Mouse (Mus musculus): ENCODE data around the gene Adgrl3. TPM values are rescaled to one million over a fixed set of nuclear protein-coding genes. Genes with fewer than 3 reads are reported as not detected.

The Adgrl3 gene
- total and polyA plus RNA-seq, 3 experiments, result 0.90 to 3.5 (median 3.4) TPM

DNA sequence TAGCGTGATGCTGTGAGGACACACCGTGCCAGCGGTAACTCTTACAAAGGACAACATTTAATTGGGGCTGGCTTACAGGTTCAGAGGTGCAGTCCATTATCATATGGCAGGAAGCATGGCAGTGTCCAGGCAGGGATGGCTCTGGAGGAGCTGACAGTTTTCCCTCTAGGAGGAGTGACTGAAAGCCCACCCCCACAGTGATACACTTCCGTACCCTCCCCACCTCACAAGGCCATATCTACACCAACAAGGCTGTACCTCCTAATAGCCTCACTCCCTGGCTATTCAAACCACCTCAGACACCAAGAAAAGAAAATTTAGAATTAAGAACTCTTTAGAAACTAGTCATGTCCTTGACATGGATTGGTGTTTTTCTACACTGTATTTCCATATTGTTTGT, 583.0 kb downstream of the Adgrl3 start:
- 94% methylated on average over 4 of the region's 4 CpGs for WGBS
- no peaks in the 10 kb centered on the region for H3K4me1 ChIP-seq (ENCODE audit: control insufficient read depth, insufficient read depth, low read length)
- no peak for DNase-seq
- no peaks in the 10 kb centered on the region for H3K27me3 ChIP-seq (ENCODE audit: control insufficient read depth, insufficient read depth, low read length)
- H3K9ac ChIP-seq (ENCODE audit: low read depth, low read length), result no peak overlapping the region
- H3K27ac ChIP-seq, result no peak overlapping the region
- intact Hi-C loops (cut with DNase I), result no loop called here
- H3K4me3 ChIP-seq, result no peak overlapping the region
- H3K36me3 ChIP-seq (ENCODE audit: control insufficient read depth, insufficient read depth, low read length), result no peaks in the 10 kb centered on the region
- TF ChIP-seq CTCF (IDR thresholded peaks at IDR 0.05), result no peak
- TF ChIP-seq POLR2A (IDR thresholded peaks at IDR 0.05; ENCODE audit: insufficient read depth, low read depth, low read length), result no peak
- TF ChIP-seq EP300 (IDR thresholded peaks at IDR 0.05; ENCODE audit: insufficient read depth, low read depth, low read length), result no peak
- no peaks in the 10 kb centered on the region for H3K79me2 ChIP-seq (replicated peaks; ENCODE audit: control insufficient read depth, insufficient read depth, low read length)

- no peak for DNase-seq
- no peak for TF ChIP-seq EP300 (IDR thresholded peaks at IDR 0.05; ENCODE audit: insufficient read depth, low read depth, low read length)
- TF ChIP-seq POLR2A (IDR thresholded peaks at IDR 0.05; ENCODE audit: insufficient read depth, low read depth, low read length), result no peak
- TF ChIP-seq CTCF (IDR thresholded peaks at IDR 0.05), result no peak
- Histone ChIP-seq H3K27ac (no peak overlapping the region), H3K4me3 (no peak overlapping the region), H3K36me3 (ENCODE audit: control insufficient read depth, insufficient read depth, low read length) (no peaks in the 10 kb centered on the region), H3K9ac (ENCODE audit: low read depth, low read length) (no peak overlapping the region), H3K79me2 (replicated peaks; ENCODE audit: control insufficient read depth, insufficient read depth, low read length) (no peaks in the 10 kb centered on the region), H3K4me1 (ENCODE audit: control insufficient read depth, insufficient read depth, low read length) (no peaks in the 10 kb centered on the region), H3K27me3 (ENCODE audit: control insufficient read depth, insufficient read depth, low read length) (no peaks in the 10 kb centered on the region)
- intact Hi-C loops (cut with DNase I), result no loop called here
- WGBS, result 43% methylated on average over 1 of the region's 1 CpGs
Measured at GRCm38 (mm10) chr5:81605646-81606045, 585.7 kb downstream of the Adgrl3 start.

- Histone ChIP-seq H3K9ac (ENCODE audit: low read depth, low read length) (no peak overlapping the region), H3K27me3 (ENCODE audit: control insufficient read depth, insufficient read depth, low read length) (no peaks in the 10 kb centered on the region), H3K27ac (no peak overlapping the region), H3K79me2 (replicated peaks; ENCODE audit: control insufficient read depth, insufficient read depth, low read length) (no peaks in the 10 kb centered on the region), H3K36me3 (ENCODE audit: control insufficient read depth, insufficient read depth, low read length) (no peaks in the 10 kb centered on the region), H3K4me1 (ENCODE audit: control insufficient read depth, insufficient read depth, low read length) (no peaks in the 10 kb centered on the region), H3K4me3 (no peak overlapping the region)
- no peak for TF ChIP-seq POLR2A (IDR thresholded peaks at IDR 0.05; ENCODE audit: insufficient read depth, low read depth, low read length)
- TF ChIP-seq CTCF (IDR thresholded peaks at IDR 0.05), result no peak
- TF ChIP-seq EP300 (IDR thresholded peaks at IDR 0.05; ENCODE audit: insufficient read depth, low read depth, low read length), result no peak
- no peak for DNase-seq
- 45% methylated on average over 5 of the region's 5 CpGs for WGBS
- intact Hi-C loops (cut with DNase I), result no loop called here
Measured at GRCm38 (mm10) chr5:81610223-81610622, 590.3 kb downstream of the Adgrl3 start.

DNA sequence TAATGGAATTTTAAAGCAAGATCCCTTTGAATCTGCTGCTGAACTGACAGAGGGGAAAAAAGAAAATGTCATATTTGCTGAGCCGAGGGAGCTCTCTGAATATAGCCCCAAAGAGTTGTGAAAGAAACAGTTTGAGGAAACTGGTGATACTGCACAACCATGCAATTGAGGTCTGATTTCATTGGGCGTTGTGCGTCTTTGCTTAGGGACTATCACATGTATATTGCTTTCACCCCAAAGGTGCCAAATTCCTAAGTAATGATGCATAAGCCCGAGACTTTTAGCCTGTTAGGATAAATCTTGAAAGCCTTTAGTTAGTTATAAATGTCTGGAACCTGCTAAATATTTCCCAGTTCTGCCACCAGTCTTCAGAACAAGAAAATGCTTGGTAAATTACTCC, 594.7 kb downstream of the Adgrl3 start:
- H3K9ac ChIP-seq (ENCODE audit: low read depth, low read length), result no peak overlapping the region
- H3K36me3 ChIP-seq (ENCODE audit: control insufficient read depth, insufficient read depth, low read length), result no peaks in the 10 kb centered on the region
- DNase-seq, result no peak
- H3K27me3 ChIP-seq (ENCODE audit: control insufficient read depth, insufficient read depth, low read length), result no peaks in the 10 kb centered on the region
- no peak overlapping the region for H3K4me3 ChIP-seq
- no peak overlapping the region for H3K27ac ChIP-seq
- intact Hi-C loops (cut with DNase I), result no loop called here
- H3K4me1 ChIP-seq (ENCODE audit: control insufficient read depth, insufficient read depth, low read length), result no peaks in the 10 kb centered on the region
- TF ChIP-seq CTCF (IDR thresholded peaks at IDR 0.05) (no peak), POLR2A (IDR thresholded peaks at IDR 0.05; ENCODE audit: insufficient read depth, low read depth, low read length) (no peak), EP300 (IDR thresholded peaks at IDR 0.05; ENCODE audit: insufficient read depth, low read depth, low read length) (no peak)
- H3K79me2 ChIP-seq (replicated peaks; ENCODE audit: control insufficient read depth, insufficient read depth, low read length), result no peaks in the 10 kb centered on the region
- WGBS, result 52% methylated on average over 4 of the region's 4 CpGs

GRCm38 (mm10) chr5:81621106-81621505, 601.2 kb downstream of the Adgrl3 start:
- Histone ChIP-seq H3K79me2 (replicated peaks; ENCODE audit: control insufficient read depth, insufficient read depth, low read length) (no peaks in the 10 kb centered on the region), H3K9ac (ENCODE audit: low read depth, low read length) (no peak overlapping the region), H3K27ac (no peak overlapping the region), H3K27me3 (ENCODE audit: control insufficient read depth, insufficient read depth, low read length) (no peaks in the 10 kb centered on the region), H3K4me3 (no peak overlapping the region), H3K4me1 (ENCODE audit: control insufficient read depth, insufficient read depth, low read length) (no peaks in the 10 kb centered on the region), H3K36me3 (ENCODE audit: control insufficient read depth, insufficient read depth, low read length) (no peaks in the 10 kb centered on the region)
- no peak for TF ChIP-seq POLR2A (IDR thresholded peaks at IDR 0.05; ENCODE audit: insufficient read depth, low read depth, low read length)
- no peak for TF ChIP-seq EP300 (IDR thresholded peaks at IDR 0.05; ENCODE audit: insufficient read depth, low read depth, low read length)
- TF ChIP-seq CTCF (IDR thresholded peaks at IDR 0.05), result no peak
- 62% methylated on average over 5 of the region's 5 CpGs for WGBS
- no peak for DNase-seq
- intact Hi-C loops (cut with DNase I), result no loop called here

GRCm38 (mm10) chr5:81621715-81622114, 601.8 kb downstream of the Adgrl3 start:
- Histone ChIP-seq H3K27ac (no peak overlapping the region), H3K36me3 (ENCODE audit: control insufficient read depth, insufficient read depth, low read length) (no peaks in the 10 kb centered on the region), H3K4me3 (no peak overlapping the region), H3K27me3 (ENCODE audit: control insufficient read depth, insufficient read depth, low read length) (no peaks in the 10 kb centered on the region), H3K79me2 (replicated peaks; ENCODE audit: control insufficient read depth, insufficient read depth, low read length) (no peaks in the 10 kb centered on the region), H3K9ac (ENCODE audit: low read depth, low read length) (no peak overlapping the region), H3K4me1 (ENCODE audit: control insufficient read depth, insufficient read depth, low read length) (no peaks in the 10 kb centered on the region)
- 66% methylated on average over 3 of the region's 3 CpGs for WGBS
- no peak for TF ChIP-seq POLR2A (IDR thresholded peaks at IDR 0.05; ENCODE audit: insufficient read depth, low read depth, low read length)
- no peak for TF ChIP-seq EP300 (IDR thresholded peaks at IDR 0.05; ENCODE audit: insufficient read depth, low read depth, low read length)
- no peak for TF ChIP-seq CTCF (IDR thresholded peaks at IDR 0.05)
- intact Hi-C loops (cut with DNase I), result no loop called here
- DNase-seq, result no peak

Measured in heart, adult 2 months (tissue).